Mouse (Mus musculus): ENCODE data around the gene Olfr777. TPM values are rescaled to one million over a fixed set of nuclear protein-coding genes. Genes with fewer than 3 reads are reported as not detected.
"Not testable (repeated sequence)": the region's sequence is repeated elsewhere in the genome, so short reads cannot be mapped to it uniquely, and the experiment has no call there.

The Olfr777 gene
- not detected in 2 replicates for polyA plus RNA-seq (2014; fragmentation: Nextera tagmentation; extraction: Ambion mirVana)

DNA sequence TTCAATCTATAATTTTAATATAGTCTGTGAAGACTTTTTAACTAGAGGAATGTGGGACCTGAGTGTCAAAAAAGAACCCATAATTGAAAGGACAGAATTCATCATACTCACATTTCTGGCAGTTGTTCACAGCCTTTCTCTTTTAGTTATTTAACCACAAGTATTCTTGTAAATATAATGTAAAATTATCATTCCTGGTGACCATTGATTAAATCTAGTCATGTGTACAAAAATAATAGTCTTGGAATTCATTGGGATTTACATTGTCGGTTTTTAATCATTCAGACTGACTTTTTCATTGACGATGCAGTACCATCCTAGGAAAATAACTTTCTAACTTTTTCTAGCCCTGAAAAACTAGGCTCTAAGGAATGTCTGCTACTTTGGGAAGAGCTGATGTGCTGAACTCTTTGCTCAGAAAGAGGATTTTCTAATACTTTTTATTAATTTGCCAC, at the start of gene Olfr777:
TSS of gene Olfr777 (minus strand) at position 405 of the 455 bp plus-strand sequence.
- Histone ChIP-seq H3K27me3 (ENCODE audit: control insufficient read depth, insufficient read depth, low read length) (no peaks in the 10 kb centered on the region), H3K9me3 (replicated peaks; ENCODE audit: control insufficient read depth, low read length) (no peaks in the 10 kb centered on the region), H3K27ac (replicated peaks; ENCODE audit: low read depth, low read length) (no peak within 1 kb of the TSS), H3K4me1 (ENCODE audit: control insufficient read depth, insufficient read depth, low read length) (no peaks in the 10 kb centered on the region), H3K4me3 (ENCODE audit: low read depth, low read length) (no peak within 1 kb of the TSS), H3K36me3 (replicated peaks; ENCODE audit: control insufficient read depth, insufficient read depth, low read depth, low read length) (no peaks in the 10 kb centered on the region), H3K4me2 (ENCODE audit: low read depth, low read length) (no peak within 1 kb of the TSS), H3K9ac (replicated peaks; ENCODE audit: low read length) (no peak within 1 kb of the TSS)
- DNase-seq (ENCODE audit: low spot score) (no peak), ATAC-seq (replicated peaks; ENCODE audit: insufficient number of reproducible peaks, low FRiP score, low TSS enrichment, low read depth) (no peak)
- WGBS = 94% methylated on average over 2 of the region's 2 CpGs

- Histone ChIP-seq H3K9ac (replicated peaks; ENCODE audit: low read length) (no peak within 1 kb of the TSS), H3K4me3 (ENCODE audit: low read depth, low read length) (no peak within 1 kb of the TSS), H3K36me3 (replicated peaks; ENCODE audit: control insufficient read depth, insufficient read depth, low read depth, low read length) (no peaks in the 10 kb centered on the region), H3K9me3 (replicated peaks; ENCODE audit: control insufficient read depth, low read length) (no peaks in the 10 kb centered on the region), H3K4me2 (ENCODE audit: low read depth, low read length) (no peak within 1 kb of the TSS), H3K4me1 (ENCODE audit: control insufficient read depth, insufficient read depth, low read length) (no peaks in the 10 kb centered on the region), H3K27me3 (ENCODE audit: control insufficient read depth, insufficient read depth, low read length) (no peaks in the 10 kb centered on the region), H3K27ac (replicated peaks; ENCODE audit: low read depth, low read length) (no peak within 1 kb of the TSS)
- whole genome bisulfite sequencing = 84% methylated on average over 3 of the region's 3 CpGs
- ATAC-seq (replicated peaks; ENCODE audit: insufficient number of reproducible peaks, low FRiP score, low TSS enrichment, low read depth) (no peak), DNase-seq (ENCODE audit: low spot score) (no peak)
Observed at GRCm38 (mm10) chr10:129317817-129318216, 46.5 kb upstream of the Olfr777 start, which contains the start of gene Olfr780. Olfr780 (plus strand) TSS chr10:129318117.

GRCm38 (mm10) chr10:129313521-129313920, 42.2 kb upstream of the Olfr777 start:
- not testable (repeated sequence) for H3K27me3 ChIP-seq (ENCODE audit: control insufficient read depth, insufficient read depth, low read length); H3K36me3 ChIP-seq (replicated peaks; ENCODE audit: control insufficient read depth, insufficient read depth, low read depth, low read length); H3K4me2 ChIP-seq (ENCODE audit: low read depth, low read length); H3K9me3 ChIP-seq (replicated peaks; ENCODE audit: control insufficient read depth, low read length); H3K9ac ChIP-seq (replicated peaks; ENCODE audit: low read length); ATAC-seq (replicated peaks; ENCODE audit: insufficient number of reproducible peaks, low FRiP score, low TSS enrichment, low read depth); DNase-seq (ENCODE audit: low spot score); H3K4me1 ChIP-seq (ENCODE audit: control insufficient read depth, insufficient read depth, low read length); H3K4me3 ChIP-seq (ENCODE audit: low read depth, low read length); H3K27ac ChIP-seq (replicated peaks; ENCODE audit: low read depth, low read length)
- WGBS = no CpG with 5 or more reads among the region's 1 CpGs

DNA sequence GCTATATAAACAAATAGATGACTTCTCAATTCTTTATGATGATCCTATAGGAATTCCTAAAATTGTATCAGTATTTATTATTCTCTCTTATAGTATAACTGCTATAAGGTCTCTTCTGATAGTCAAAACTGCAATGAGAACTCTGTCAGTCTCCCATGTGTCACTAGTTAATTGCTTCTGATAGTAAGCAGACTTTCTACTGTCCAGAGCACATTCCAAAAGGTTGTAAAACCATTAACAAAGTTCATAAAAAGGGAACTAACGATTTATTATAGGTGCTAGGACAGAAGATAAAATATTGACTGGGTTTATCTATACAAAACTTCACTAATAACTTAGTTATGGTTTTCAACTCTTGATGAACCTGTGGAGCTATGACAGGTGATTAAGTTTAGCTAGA, 41.7 kb upstream of the Olfr777 start:
- not testable (repeated sequence) for H3K4me1 ChIP-seq (ENCODE audit: control insufficient read depth, insufficient read depth, low read length); H3K9me3 ChIP-seq (replicated peaks; ENCODE audit: control insufficient read depth, low read length); ATAC-seq (replicated peaks; ENCODE audit: insufficient number of reproducible peaks, low FRiP score, low TSS enrichment, low read depth); H3K9ac ChIP-seq (replicated peaks; ENCODE audit: low read length); H3K36me3 ChIP-seq (replicated peaks; ENCODE audit: control insufficient read depth, insufficient read depth, low read depth, low read length); H3K27me3 ChIP-seq (ENCODE audit: control insufficient read depth, insufficient read depth, low read length); H3K4me3 ChIP-seq (ENCODE audit: low read depth, low read length); H3K4me2 ChIP-seq (ENCODE audit: low read depth, low read length); H3K27ac ChIP-seq (replicated peaks; ENCODE audit: low read depth, low read length); DNase-seq (ENCODE audit: low spot score)
- WGBS = 55% methylated on average over 1 of the region's 1 CpGs

DNA sequence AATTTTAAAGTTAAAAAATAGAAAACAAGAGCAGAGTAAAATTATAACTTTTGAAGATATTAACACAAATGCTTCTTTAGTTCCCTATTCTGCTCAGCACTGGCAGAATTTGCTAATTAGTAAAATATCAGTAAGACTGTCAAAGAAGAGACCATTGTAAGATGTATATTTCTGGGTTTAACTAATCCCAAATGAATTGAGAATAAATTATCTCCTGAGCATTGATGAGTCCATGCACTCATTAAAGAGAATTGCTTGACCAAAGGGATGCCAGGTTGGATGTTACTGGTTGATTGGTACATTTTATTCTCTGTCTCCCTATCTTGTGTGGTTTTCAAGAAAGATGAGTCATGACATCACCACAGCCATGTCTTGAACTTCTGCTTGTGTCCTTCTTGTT, 12.5 kb downstream of the Olfr777 start, which contains the start of gene Olfr776:
TSS of gene Olfr776 (plus strand) at position 301 of the 400 bp plus-strand sequence.
- Histone ChIP-seq H3K4me3 (ENCODE audit: low read depth, low read length) (no peak within 1 kb of the TSS), H3K36me3 (replicated peaks; ENCODE audit: control insufficient read depth, insufficient read depth, low read depth, low read length) (no peaks in the 10 kb centered on the region), H3K9me3 (replicated peaks; ENCODE audit: control insufficient read depth, low read length) (no peaks in the 10 kb centered on the region), H3K4me2 (ENCODE audit: low read depth, low read length) (no peak within 1 kb of the TSS), H3K27me3 (ENCODE audit: control insufficient read depth, insufficient read depth, low read length) (no peaks in the 10 kb centered on the region), H3K27ac (replicated peaks; ENCODE audit: low read depth, low read length) (no peak within 1 kb of the TSS), H3K9ac (replicated peaks; ENCODE audit: low read length) (no peak within 1 kb of the TSS), H3K4me1 (ENCODE audit: control insufficient read depth, insufficient read depth, low read length) (no peaks in the 10 kb centered on the region)
- DNase-seq (ENCODE audit: low spot score) = no peak
- no peak for ATAC-seq (replicated peaks; ENCODE audit: insufficient number of reproducible peaks, low FRiP score, low TSS enrichment, low read depth)

GRCm38 (mm10) chr10:129248112-129248511, 23.2 kb downstream of the Olfr777 start, which contains the start of gene Olfr775:
Olfr775 (plus strand) TSS chr10:129248412.
- Histone ChIP-seq H3K27ac (replicated peaks; ENCODE audit: low read depth, low read length) (no peak within 1 kb of the TSS), H3K9me3 (replicated peaks; ENCODE audit: control insufficient read depth, low read length) (no peaks in the 10 kb centered on the region), H3K9ac (replicated peaks; ENCODE audit: low read length) (no peak within 1 kb of the TSS), H3K27me3 (ENCODE audit: control insufficient read depth, insufficient read depth, low read length) (no peaks in the 10 kb centered on the region), H3K4me1 (ENCODE audit: control insufficient read depth, insufficient read depth, low read length) (no peaks in the 10 kb centered on the region), H3K4me3 (ENCODE audit: low read depth, low read length) (no peak within 1 kb of the TSS), H3K36me3 (replicated peaks; ENCODE audit: control insufficient read depth, insufficient read depth, low read depth, low read length) (no peaks in the 10 kb centered on the region), H3K4me2 (ENCODE audit: low read depth, low read length) (no peak within 1 kb of the TSS)
- ATAC-seq (replicated peaks; ENCODE audit: insufficient number of reproducible peaks, low FRiP score, low TSS enrichment, low read depth) (no peak), DNase-seq (ENCODE audit: low spot score) (no peak)
- WGBS = 73% methylated on average over 3 of the region's 3 CpGs

GRCm38 (mm10) chr10:129235904-129236303, 35.4 kb downstream of the Olfr777 start, which contains the start of gene Olfr774:
Olfr774 (plus strand) TSS chr10:129236204.
- Histone ChIP-seq H3K4me3 (ENCODE audit: low read depth, low read length) (no peak within 1 kb of the TSS), H3K27ac (replicated peaks; ENCODE audit: low read depth, low read length) (no peak within 1 kb of the TSS), H3K4me2 (ENCODE audit: low read depth, low read length) (no peak within 1 kb of the TSS), H3K4me1 (ENCODE audit: control insufficient read depth, insufficient read depth, low read length) (no peaks in the 10 kb centered on the region), H3K9me3 (replicated peaks; ENCODE audit: control insufficient read depth, low read length) (no peaks in the 10 kb centered on the region), H3K9ac (replicated peaks; ENCODE audit: low read length) (no peak within 1 kb of the TSS), H3K27me3 (ENCODE audit: control insufficient read depth, insufficient read depth, low read length) (no peaks in the 10 kb centered on the region), H3K36me3 (replicated peaks; ENCODE audit: control insufficient read depth, insufficient read depth, low read depth, low read length) (no peaks in the 10 kb centered on the region)
- DNase-seq (ENCODE audit: low spot score) = no peak
- WGBS = 68% methylated on average over 2 of the region's 2 CpGs
- no peak for ATAC-seq (replicated peaks; ENCODE audit: insufficient number of reproducible peaks, low FRiP score, low TSS enrichment, low read depth)

GRCm38 (mm10) chr10:129230737-129231136, 40.5 kb downstream of the Olfr777 start:
- no peak for DNase-seq (ENCODE audit: low spot score)
- H3K4me3 ChIP-seq (ENCODE audit: low read depth, low read length) = no peak overlapping the region
- no peak for ATAC-seq (replicated peaks; ENCODE audit: insufficient number of reproducible peaks, low FRiP score, low TSS enrichment, low read depth)
- no peaks in the 10 kb centered on the region for H3K9me3 ChIP-seq (replicated peaks; ENCODE audit: control insufficient read depth, low read length)
- WGBS = 88% methylated on average over 1 of the region's 1 CpGs
- no peaks in the 10 kb centered on the region for H3K4me1 ChIP-seq (ENCODE audit: control insufficient read depth, insufficient read depth, low read length)
- H3K27ac ChIP-seq (replicated peaks; ENCODE audit: low read depth, low read length) = no peak overlapping the region
- H3K4me2 ChIP-seq (ENCODE audit: low read depth, low read length) = no peak overlapping the region
- no peaks in the 10 kb centered on the region for H3K27me3 ChIP-seq (ENCODE audit: control insufficient read depth, insufficient read depth, low read length)
- H3K36me3 ChIP-seq (replicated peaks; ENCODE audit: control insufficient read depth, insufficient read depth, low read depth, low read length) = no peaks in the 10 kb centered on the region
- no peak overlapping the region for H3K9ac ChIP-seq (replicated peaks; ENCODE audit: low read length)
